Mouse (Mus musculus) stomach, postnatal 0 days (tissue): ENCODE data around the gene Slc6a20a.

ENCODE experiments used
- CTCF ChIP-seq: IDR thresholded peaks from 2 replicates; pipeline ENCODE4 v1.5.1; 2016; ENCODE audit warnings: antibody characterized with exemption, low read depth, mild to moderate bottlenecking, moderate library complexity
- EP300 ChIP-seq: optimal IDR thresholded peaks from 2 replicates; pipeline ENCODE3; 2016; ENCODE audit warnings: antibody characterized with exemption

DNA sequence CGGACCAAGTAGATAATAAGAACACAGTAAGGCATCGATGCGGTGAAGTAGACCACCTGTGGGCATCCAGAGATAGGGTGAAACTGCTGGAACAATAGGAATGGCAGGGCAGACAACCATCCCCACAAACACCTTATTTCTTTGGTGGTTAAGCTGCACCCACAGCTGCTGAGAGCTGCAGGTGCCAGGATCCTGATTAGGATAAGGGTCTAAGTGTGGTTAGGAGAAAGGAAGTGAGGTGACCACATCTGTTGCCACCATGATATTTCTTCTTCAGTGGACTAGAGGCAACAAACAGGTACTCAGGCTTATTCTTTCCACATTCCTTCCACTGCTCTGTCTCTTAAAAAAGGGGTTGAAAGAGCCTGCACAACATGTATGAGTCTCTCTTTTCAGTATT is 21.2 kb downstream of the Slc6a20a start:
- TF ChIP-seq EP300 (no peak), CTCF (no peak)
